ENCODE assay signal across 15 mouse cellular contexts in genomic region chr1:56286386-56287045, GRCm38 (mm10).
DNase-seq lines count a peak whose midpoint lies in the region; ATAC-seq and TF ChIP-seq lines count a peak whose summit lies in the region.
"Had no signal": no experiment of that assay in that cellular context is flagged by ENCODE, and none has a peak within 500 bp of the region (broad histone marks: within the 10 kb centered on the region; RNA-seq: fewer than 3 reads in every experiment).

No protein-coding gene starts in this region.

- H3K9ac ChIP-seq in hindbrain, postnatal 0 days (replicated peaks; ENCODE audit: low read length), result no peak overlapping the region
- no peak overlapping the region for H3K9ac ChIP-seq in midbrain, postnatal 0 days (replicated peaks; ENCODE audit: low read length, poor library complexity, severe bottlenecking)
- H3K9ac ChIP-seq: embryonic facial prominence, embryonic 13.5 days; hindbrain, embryonic 13.5 days had no signal

- H3K27ac ChIP-seq in hindbrain, embryonic 10.5 days, result no peak overlapping the region
- no peak overlapping the region for H3K27ac ChIP-seq in hindbrain, postnatal 0 days
- no peak overlapping the region for H3K27ac ChIP-seq in kidney, adult 2 months (ENCODE audit: insufficient read depth, low read depth, low read length)
- H3K27ac ChIP-seq in midbrain, postnatal 0 days (ENCODE audit: low read depth, low read length), result no peak overlapping the region
- H3K27ac ChIP-seq: embryonic facial prominence, embryonic 13.5 days; hindbrain, embryonic 13.5 days; stomach, postnatal 0 days had no signal

- H3K27me3 ChIP-seq in hindbrain, embryonic 10.5 days (ENCODE audit: insufficient read depth, poor library complexity, severe bottlenecking), result no peaks in the 10 kb centered on the region
- H3K27me3 ChIP-seq in hindbrain, postnatal 0 days (ENCODE audit: insufficient read depth, low read length), result no peaks in the 10 kb centered on the region
- no peaks in the 10 kb centered on the region for H3K27me3 ChIP-seq in kidney, adult 2 months (replicated peaks; ENCODE audit: control insufficient read depth, insufficient read depth, low read length)
- no peaks in the 10 kb centered on the region for H3K27me3 ChIP-seq in midbrain, postnatal 0 days (ENCODE audit: insufficient read depth, low read length)
- H3K27me3 ChIP-seq: embryonic facial prominence, embryonic 13.5 days; hindbrain, embryonic 13.5 days had no signal

- no peak for TF ChIP-seq POLR2A in kidney, adult 2 months (IDR thresholded peaks at IDR 0.05; ENCODE audit: low read depth, low read length)

- WGBS in hindbrain, embryonic 10.5 days, result 59% methylated on average over 12 of the region's 12 CpGs
- WGBS in hindbrain, postnatal 0 days, result 61% methylated on average over 12 of the region's 12 CpGs
- 16% methylated on average over 12 of the region's 12 CpGs for WGBS in kidney, adult 2 months
- WGBS in midbrain, postnatal 0 days, result 75% methylated on average over 12 of the region's 12 CpGs

- ATAC-seq in hindbrain, postnatal 0 days, result no peak
- ATAC-seq in activated CD4-positive, CD25-positive, alpha-beta regulatory T cell, adult 4 months, result no peak
- no peak for ATAC-seq in midbrain, postnatal 0 days (ENCODE audit: low FRiP score)

- no peaks in the 10 kb centered on the region for H3K4me1 ChIP-seq in hindbrain, embryonic 10.5 days (replicated peaks)
- no peaks in the 10 kb centered on the region for H3K4me1 ChIP-seq in hindbrain, postnatal 0 days (ENCODE audit: insufficient read depth, low read length)
- peaks cover 3% of the 10 kb centered on the region; the same call in 1 of the 2 replicates for H3K4me1 ChIP-seq in kidney, adult 2 months (ENCODE audit: control insufficient read depth, insufficient read depth, low read length)
- H3K4me1 ChIP-seq in midbrain, postnatal 0 days (ENCODE audit: insufficient read depth, low read length), result no peaks in the 10 kb centered on the region
- H3K4me1 ChIP-seq: hindbrain, embryonic 13.5 days had no signal

- no peaks in the 10 kb centered on the region for H3K9me3 ChIP-seq in hindbrain, embryonic 10.5 days
- H3K9me3 ChIP-seq in hindbrain, postnatal 0 days (ENCODE audit: low read length), result no peaks in the 10 kb centered on the region
- H3K9me3 ChIP-seq in midbrain, postnatal 0 days (ENCODE audit: low read length), result no peaks in the 10 kb centered on the region
- H3K9me3 ChIP-seq: embryonic facial prominence, embryonic 13.5 days; hindbrain, embryonic 13.5 days had no signal

- no peak overlapping the region for H3K4me3 ChIP-seq in hindbrain, embryonic 10.5 days
- H3K4me3 ChIP-seq in hindbrain, postnatal 0 days (ENCODE audit: low read length), result no peak overlapping the region
- no peak overlapping the region for H3K4me3 ChIP-seq in kidney, adult 2 months (ENCODE audit: insufficient read depth, low read depth, low read length)
- H3K4me3 ChIP-seq in midbrain, postnatal 0 days (ENCODE audit: low read depth, low read length), result no peak overlapping the region
- H3K4me3 ChIP-seq: embryonic facial prominence, embryonic 13.5 days; hindbrain, embryonic 13.5 days had no signal

- H3K36me3 ChIP-seq in hindbrain, embryonic 10.5 days, result no peaks in the 10 kb centered on the region
- H3K36me3 ChIP-seq in hindbrain, postnatal 0 days (ENCODE audit: insufficient read depth, low read length), result no peaks in the 10 kb centered on the region
- no peaks in the 10 kb centered on the region for H3K36me3 ChIP-seq in kidney, adult 2 months (ENCODE audit: control insufficient read depth, insufficient read depth, low read length)
- H3K36me3 ChIP-seq in midbrain, postnatal 0 days (ENCODE audit: insufficient read depth, low read length), result no peaks in the 10 kb centered on the region
- H3K36me3 ChIP-seq: embryonic facial prominence, embryonic 13.5 days; hindbrain, embryonic 13.5 days had no signal

- peak; percentile 24 for DNase-seq in hindbrain, embryonic 10.5 days (ENCODE audit: low spot score)
- no peak for DNase-seq in hindbrain, postnatal 0 days (ENCODE audit: low spot score)
- peak; percentile 43 for DNase-seq in embryo, embryonic 11 days
- peak; percentile 71 for DNase-seq in kidney, adult 2 months
- DNase-seq in kidney, postnatal 25 days, result peak; percentile 44 to 61
- no peak for DNase-seq in midbrain, postnatal 0 days (ENCODE audit: low spot score)
- DNase-seq: cerebellum, postnatal 10 days; liver; right cerebral cortex, postnatal 14 days; thymus, postnatal 14 days had no signal

- no peak for TF ChIP-seq CTCF in hindbrain, postnatal 0 days (IDR thresholded peaks at IDR 0.05; ENCODE audit: low read depth)
- TF ChIP-seq CTCF in kidney, adult 2 months (conservative IDR thresholded peaks at IDR 0.05; ENCODE audit: insufficient read depth, insufficient read length, low read depth, low read length), result no peak
- TF ChIP-seq CTCF in midbrain, postnatal 0 days (IDR thresholded peaks at IDR 0.05), result no peak

- H3K4me2 ChIP-seq in hindbrain, postnatal 0 days (ENCODE audit: low read depth, low read length), result no peak overlapping the region
- H3K4me2 ChIP-seq in midbrain, postnatal 0 days (ENCODE audit: low read depth, low read length, poor library complexity, severe bottlenecking), result no peak overlapping the region
- H3K4me2 ChIP-seq: embryonic facial prominence, embryonic 13.5 days; hindbrain, embryonic 13.5 days; midbrain, embryonic 11.5 days had no signal

Comparison
In these comparisons a context has a peak if more than half of its experiments do, and no peak if none do; other contexts are left out.
1. DNase-seq: peak in hindbrain, embryonic 10.5 days (single experiment), embryo, embryonic 11 days (single experiment), kidney, adult 2 months (single experiment) and kidney, postnatal 25 days (2 of 2); none in hindbrain, postnatal 0 days (single experiment) and midbrain, postnatal 0 days (single experiment).